10 mouse cellular contexts compared by ENCODE assay signal in the genomic region with DNA sequence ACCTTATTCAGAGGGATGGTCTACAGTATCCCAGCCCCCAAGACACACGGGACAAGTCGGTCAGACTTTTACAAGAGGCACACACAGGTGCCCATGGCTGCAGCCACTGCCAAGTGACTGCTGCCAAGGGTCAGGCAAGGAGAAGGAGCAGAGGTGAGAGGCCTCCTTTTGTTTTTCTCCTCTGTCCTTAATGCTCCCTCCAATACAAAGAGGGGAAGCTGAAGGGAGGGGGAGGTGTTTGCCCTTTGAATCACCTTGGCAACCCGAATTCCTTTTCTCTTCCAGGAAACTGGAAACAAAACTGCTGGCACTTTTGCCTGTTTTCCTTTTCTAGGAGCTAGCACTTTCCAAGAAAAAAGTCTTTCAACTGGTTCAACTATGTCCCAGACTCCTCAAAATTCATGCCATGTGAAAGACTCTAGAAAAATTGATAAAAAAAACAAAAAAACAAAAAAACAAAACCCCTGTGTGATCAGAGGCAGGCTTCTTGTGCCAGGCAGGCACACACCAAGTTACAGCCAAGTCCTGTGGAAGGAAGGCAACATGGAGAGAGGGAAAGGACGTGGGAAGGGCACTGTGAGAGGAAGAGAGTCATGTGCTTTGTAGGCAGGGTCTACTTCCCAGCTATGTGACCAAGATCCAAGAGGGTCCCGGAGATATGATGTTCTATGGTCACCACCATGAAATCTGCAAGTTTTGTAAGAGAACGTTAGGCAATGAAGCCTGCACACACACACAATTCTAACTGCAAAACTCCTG.
A peak's percentile ranks its signal among the peaks of the same experiment; 100 is the strongest.
DNase-seq lines count a peak whose midpoint lies in the region; ATAC-seq and TF ChIP-seq lines count a peak whose summit lies in the region.
"Had no signal": no experiment of that assay in that cellular context is flagged by ENCODE, and none has a peak within 500 bp of the region (broad histone marks: within the 10 kb centered on the region; RNA-seq: fewer than 3 reads in every experiment).

No protein-coding gene starts in this region.

- H3K4me3 ChIP-seq in lung, postnatal 0 days (ENCODE audit: low read depth, low read length) = no peak overlapping the region
- H3K4me3 ChIP-seq in bone marrow, adult 2 months (replicated peaks; ENCODE audit: control insufficient read depth, low read depth, low read length) = no peak overlapping the region
- no peak overlapping the region for H3K4me3 ChIP-seq in forebrain, postnatal 0 days (ENCODE audit: low read depth, low read length)
- no peak overlapping the region for H3K4me3 ChIP-seq in limb, embryonic 12.5 days (replicated peaks)

- H3K27me3 ChIP-seq in lung, postnatal 0 days (replicated peaks; ENCODE audit: insufficient read depth, low read length) = no peaks in the 10 kb centered on the region
- H3K27me3 ChIP-seq in forebrain, postnatal 0 days (ENCODE audit: insufficient read depth, low read length) = no peaks in the 10 kb centered on the region
- no peaks in the 10 kb centered on the region for H3K27me3 ChIP-seq in limb, embryonic 12.5 days

- no peaks in the 10 kb centered on the region for H3K9me3 ChIP-seq in lung, postnatal 0 days (ENCODE audit: low read length)
- H3K9me3 ChIP-seq in forebrain, postnatal 0 days (ENCODE audit: low read length) = no peaks in the 10 kb centered on the region
- peaks cover 5% of the 10 kb centered on the region; the same call in 1 of the 2 replicates for H3K9me3 ChIP-seq in limb, embryonic 12.5 days

- H3K27ac ChIP-seq in lung, postnatal 0 days (ENCODE audit: low read length) = no peak overlapping the region
- peak overlapping the region; percentile 34; the same call in 1 of the 2 replicates for H3K27ac ChIP-seq in bone marrow, adult 2 months (ENCODE audit: control insufficient read depth, insufficient read depth, low read depth, low read length, poor library complexity)
- no peak overlapping the region for H3K27ac ChIP-seq in forebrain, postnatal 0 days (ENCODE audit: low read depth, low read length)
- 0 out of 2 replicates have a peak overlapping the region, but pooled peaks have one; percentile 14 for H3K27ac ChIP-seq in limb, embryonic 12.5 days
- H3K27ac ChIP-seq: liver, embryonic 14.5 days had no signal

- WGBS in lung, postnatal 0 days = 39% methylated on average over 6 of the region's 6 CpGs
- WGBS in bone marrow, adult 2 months = 43% methylated on average over 6 of the region's 6 CpGs
- WGBS in forebrain, postnatal 0 days = 25% methylated on average over 6 of the region's 6 CpGs
- 50% methylated on average over 6 of the region's 6 CpGs for WGBS in limb, embryonic 12.5 days

- ATAC-seq in lung, postnatal 0 days = peak; percentile 33; the same call in 1 of the 2 replicates
- ATAC-seq in forebrain, postnatal 0 days = peak; percentile 36; the same call in 1 of the 2 replicates
- no peak for ATAC-seq in limb, embryonic 12.5 days (ENCODE audit: insufficient number of reproducible peaks, insufficient read depth, low FRiP score, low TSS enrichment, low read depth)

- H3K9ac ChIP-seq in lung, postnatal 0 days (replicated peaks; ENCODE audit: low read depth) = no peak overlapping the region
- no peak overlapping the region for H3K9ac ChIP-seq in forebrain, postnatal 0 days
- no peak overlapping the region for H3K9ac ChIP-seq in limb, embryonic 12.5 days (replicated peaks)
- H3K9ac ChIP-seq: liver, embryonic 14.5 days had no signal

- peak; percentile 45 for DNase-seq in lung, postnatal 0 days (ENCODE audit: low spot score)
- no peak for DNase-seq in lung, adult 18-20 months
- DNase-seq in forebrain, postnatal 0 days = peak; percentile 34
- no peak for DNase-seq in layer of hippocampus, postnatal 10 days (ENCODE audit: low spot score in 2 of 2)
- DNase-seq in ovary, postnatal 14 days (ENCODE audit: low spot score) = no peak
- no peak for DNase-seq in testis, postnatal 14 days (ENCODE audit: low spot score)
- DNase-seq: cerebellum, adult 18-20 months had no signal

- no peak for TF ChIP-seq POLR2A in bone marrow, adult 2 months (IDR thresholded peaks at IDR 0.05; ENCODE audit: borderline replicate concordance, control insufficient read depth, low read depth, low read length)

- peaks cover 7% of the 10 kb centered on the region; the same call in 1 of the 2 replicates for H3K4me1 ChIP-seq in lung, postnatal 0 days (ENCODE audit: insufficient read depth, low read depth, low read length)
- no peaks in the 10 kb centered on the region; the same call in 1 of the 2 replicates for H3K4me1 ChIP-seq in bone marrow, adult 2 months (ENCODE audit: control insufficient read depth, insufficient read depth, low read length)
- H3K4me1 ChIP-seq in forebrain, postnatal 0 days (ENCODE audit: insufficient read depth) = no peaks in the 10 kb centered on the region
- H3K4me1 ChIP-seq in limb, embryonic 12.5 days (replicated peaks) = peaks cover 18% of the 10 kb centered on the region

- no peak for TF ChIP-seq CTCF in lung, postnatal 0 days (IDR thresholded peaks at IDR 0.05)
- TF ChIP-seq CTCF in bone marrow, adult 2 months (IDR thresholded peaks at IDR 0.05; ENCODE audit: control insufficient read depth, insufficient read depth, low read length) = no peak
- no peak for TF ChIP-seq CTCF in forebrain, postnatal 0 days (IDR thresholded peaks at IDR 0.05; ENCODE audit: low read depth)

- no peak overlapping the region for H3K4me2 ChIP-seq in lung, postnatal 0 days (replicated peaks; ENCODE audit: low read depth, low read length)
- no peak overlapping the region for H3K4me2 ChIP-seq in forebrain, postnatal 0 days (ENCODE audit: low read depth)
- H3K4me2 ChIP-seq in limb, embryonic 12.5 days = no peak overlapping the region

- no peaks in the 10 kb centered on the region for H3K36me3 ChIP-seq in lung, postnatal 0 days (ENCODE audit: insufficient read depth, low read length)
- H3K36me3 ChIP-seq in forebrain, postnatal 0 days (ENCODE audit: insufficient read depth) = no peaks in the 10 kb centered on the region
- no peaks in the 10 kb centered on the region for H3K36me3 ChIP-seq in limb, embryonic 12.5 days

- TF ChIP-seq EP300 in lung, postnatal 0 days (IDR thresholded peaks at IDR 0.05) = no peak

Comparison
In these comparisons a context has a peak if more than half of its experiments do, and no peak if none do; other contexts are left out.
1. DNase-seq: peak in lung, postnatal 0 days (single experiment) and forebrain, postnatal 0 days (single experiment); none in lung, adult 18-20 months (0 of 2), layer of hippocampus, postnatal 10 days (0 of 2), ovary, postnatal 14 days (single experiment) and testis, postnatal 14 days (single experiment).
2. H3K27ac ChIP-seq: peak in bone marrow, adult 2 months (single experiment) and limb, embryonic 12.5 days (single experiment); none in lung, postnatal 0 days (single experiment) and forebrain, postnatal 0 days (single experiment).